Mouse (Mus musculus) E14TG2a.4 (cell line): ENCODE results near the gene Nudt21.
"Not testable (repeated sequence)": the region's sequence is repeated elsewhere in the genome, so short reads cannot be mapped to it uniquely, and the experiment has no call there.

ENCODE experiments used
- H3K27me3 ChIP-seq: 2 replicates; pipeline ENCODE4 v1.6.1; 2014; ENCODE audit warnings: low read length, control low read depth; ENCODE audit not compliant: insufficient read depth
- H3K36me3 ChIP-seq: 2 replicates; pipeline ENCODE4 v1.6.1; 2014; ENCODE audit warnings: low read length, control low read depth; ENCODE audit not compliant: insufficient read depth
- H3K4me1 ChIP-seq: replicated peaks from 2 replicates; pipeline ENCODE4 v1.6.1; 2014; ENCODE audit warnings: low read depth, low read length, control low read depth
- H3K4me3 ChIP-seq: replicated peaks from 2 replicates; pipeline ENCODE4 v1.5.1; 2014; ENCODE audit warnings: mild to moderate bottlenecking, low read length
- H3K9me3 ChIP-seq: 2 replicates; pipeline ENCODE4 v1.6.1; 2014; ENCODE audit warnings: low read length, control low read depth
- CTCF ChIP-seq: conservative IDR thresholded peaks from 2 replicates; pipeline ENCODE4 v1.5.1; 2014; ENCODE audit warnings: low read length
- NANOG ChIP-seq: IDR thresholded peaks from 2 replicates; pipeline ENCODE4 v1.6.1; 2014; ENCODE audit warnings: borderline replicate concordance, low read length, mixed read lengths
- POU5F1 ChIP-seq: IDR thresholded peaks from 2 replicates; pipeline ENCODE4 v1.6.1; 2014; ENCODE audit warnings: low read length, borderline replicate concordance

The Nudt21 gene

DNA sequence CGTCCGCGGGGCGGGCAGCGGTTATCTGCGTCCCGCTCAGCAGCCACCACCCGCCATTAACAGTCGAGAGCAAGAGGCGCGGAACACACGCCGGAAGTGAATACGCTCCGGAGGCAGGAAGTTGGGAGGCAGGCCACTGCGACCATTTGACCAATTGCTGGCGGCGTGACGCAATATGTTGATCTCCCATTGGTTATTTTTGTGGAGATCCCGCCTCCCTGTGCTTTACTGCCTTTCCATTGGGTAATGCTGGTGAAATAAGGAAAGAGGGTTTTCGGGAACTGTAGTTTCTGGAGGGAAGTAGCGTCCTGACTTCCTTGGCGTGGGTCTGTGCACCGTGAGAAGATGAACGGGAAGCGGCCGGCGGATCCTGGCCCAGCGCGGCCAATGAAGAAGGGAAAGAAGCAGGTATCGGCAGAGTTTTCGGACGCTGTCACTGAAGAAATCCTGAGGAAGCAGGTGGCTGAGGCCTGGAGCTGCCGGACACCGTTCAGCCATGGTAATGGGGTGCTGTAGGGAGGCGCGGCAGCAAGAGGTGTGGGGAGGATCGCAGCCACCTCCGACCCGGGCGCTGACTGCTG lies at the start of gene Nudt21, which contains the start of gene Ogfod1:
Nudt21 (minus strand) TSS at position 88 of the 581 bp plus-strand sequence.
Ogfod1 (plus strand) TSS at position 255 of the 581 bp plus-strand sequence.
- Histone ChIP-seq H3K4me3 (peak within 1 kb of the TSS; percentile 91), H3K36me3 (peaks cover 30% of the 10 kb centered on the region), H3K27me3 (no peaks in the 10 kb centered on the region), H3K4me1 (peaks cover 49% of the 10 kb centered on the region), H3K9me3 (no peaks in the 10 kb centered on the region)
- TF ChIP-seq NANOG (no peak), POU5F1 (no peak), CTCF (no peak)

DNA sequence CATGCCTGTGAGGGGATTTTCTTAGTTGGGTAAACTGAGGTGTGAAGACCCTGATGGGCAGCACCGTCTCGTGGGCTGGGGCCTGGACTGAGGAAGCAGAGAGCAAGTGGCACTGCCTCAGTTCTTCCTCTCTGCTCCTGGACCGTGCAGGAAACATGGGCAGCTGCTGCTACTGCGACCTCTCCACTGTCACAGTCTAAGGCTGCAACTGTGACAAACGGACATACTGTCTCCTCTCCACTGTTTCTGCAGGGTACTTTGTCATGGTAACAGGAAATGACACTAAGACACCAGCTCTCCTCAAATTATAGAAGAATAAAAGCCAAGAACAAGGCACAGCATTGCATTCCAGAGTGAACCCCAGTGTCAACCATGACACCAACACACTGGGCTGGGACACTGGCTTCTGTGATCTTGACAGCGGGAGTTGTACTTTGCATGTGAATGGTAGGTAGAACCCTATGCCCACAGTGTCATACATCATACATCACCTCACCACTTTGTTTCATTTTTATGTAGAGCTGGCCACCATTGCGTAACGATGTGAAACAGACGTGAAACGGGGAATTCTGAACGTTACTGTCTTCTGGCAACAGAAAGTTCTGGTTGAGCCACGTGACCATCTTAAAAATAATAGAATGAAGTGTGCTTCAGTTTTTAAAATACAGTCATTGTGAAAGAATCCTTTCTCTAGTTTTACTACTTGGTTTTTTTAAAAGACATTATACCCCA lies 39.8 kb upstream of the Nudt21 start:
- Histone ChIP-seq H3K4me3 (no peak overlapping the region), H3K36me3 (peaks cover 10% of the 10 kb centered on the region), H3K4me1 (peaks cover 10% of the 10 kb centered on the region; the same call in 1 of the 2 replicates), H3K9me3 (no peaks in the 10 kb centered on the region), H3K27me3 (no peaks in the 10 kb centered on the region)
- TF ChIP-seq POU5F1 (no peak), NANOG (no peak), CTCF (no peak)

DNA sequence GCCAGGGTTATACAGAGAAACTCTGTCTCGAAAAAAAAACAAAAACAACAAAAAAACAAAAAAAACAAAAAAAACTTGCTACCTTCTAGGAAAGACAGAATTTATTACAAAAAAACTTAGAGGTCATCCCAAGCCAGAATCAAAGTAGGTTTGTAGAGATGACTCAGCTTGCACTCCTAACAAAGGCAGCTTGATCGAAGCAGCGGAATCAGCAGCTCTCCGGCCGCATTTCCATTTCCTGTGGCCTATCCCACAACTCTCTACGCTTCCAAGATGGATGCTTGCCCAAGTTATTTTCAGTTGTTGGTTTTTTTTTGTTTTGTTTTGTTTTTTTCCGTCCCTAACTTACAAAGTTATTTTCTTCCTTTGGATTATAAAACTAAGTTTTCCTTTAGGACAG lies 32.0 kb upstream of the Nudt21 start:
- Histone ChIP-seq H3K4me3 (no peak overlapping the region), H3K36me3 (peaks cover 29% of the 10 kb centered on the region), H3K27me3 (no peaks in the 10 kb centered on the region), H3K9me3 (no peaks in the 10 kb centered on the region), H3K4me1 (peaks cover 75% of the 10 kb centered on the region)
- TF ChIP-seq NANOG (no peak), CTCF (no peak), POU5F1 (no peak)

DNA sequence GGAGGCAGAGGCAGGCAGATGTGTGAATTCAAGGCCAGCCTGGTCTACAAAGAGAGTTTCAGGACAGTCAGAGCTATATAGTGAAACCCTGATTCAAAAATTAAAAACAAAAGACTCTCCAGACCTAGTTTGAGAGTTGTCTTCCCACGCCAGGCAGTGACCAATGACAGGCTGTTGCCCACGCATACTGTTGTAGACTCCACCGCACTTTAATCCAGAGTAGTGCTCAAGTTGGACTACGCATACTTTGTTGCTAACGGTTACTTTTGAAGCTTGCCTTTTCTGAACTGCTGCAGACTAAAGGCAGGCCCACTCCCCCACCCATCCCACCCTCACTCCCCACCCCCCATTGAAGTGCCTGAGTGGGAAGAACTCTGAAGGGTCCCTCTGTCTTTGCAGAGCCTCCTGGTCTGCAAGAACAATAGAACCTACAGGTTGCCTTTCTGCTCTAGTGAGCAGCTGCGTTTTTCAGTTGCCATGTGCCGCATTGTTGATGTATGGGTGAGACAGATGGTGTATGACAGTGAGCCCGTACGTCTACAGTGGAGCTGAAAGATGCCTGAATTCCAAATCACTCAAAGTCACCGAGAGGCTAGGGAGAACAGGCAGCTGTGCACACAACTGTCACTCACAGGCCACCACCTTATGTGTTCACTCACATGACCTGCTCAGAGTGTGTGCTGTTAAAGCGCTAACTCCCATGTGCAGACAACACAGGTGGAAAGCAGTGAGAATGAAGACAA lies 29.5 kb upstream of the Nudt21 start:
- peaks cover 74% of the 10 kb centered on the region for H3K4me1 ChIP-seq
- TF ChIP-seq POU5F1 (no peak), CTCF (no peak), NANOG (no peak)
- H3K36me3 ChIP-seq = peaks cover 40% of the 10 kb centered on the region
- no peaks in the 10 kb centered on the region for H3K27me3 ChIP-seq
- H3K9me3 ChIP-seq = no peaks in the 10 kb centered on the region
- H3K4me3 ChIP-seq = no peak overlapping the region

DNA sequence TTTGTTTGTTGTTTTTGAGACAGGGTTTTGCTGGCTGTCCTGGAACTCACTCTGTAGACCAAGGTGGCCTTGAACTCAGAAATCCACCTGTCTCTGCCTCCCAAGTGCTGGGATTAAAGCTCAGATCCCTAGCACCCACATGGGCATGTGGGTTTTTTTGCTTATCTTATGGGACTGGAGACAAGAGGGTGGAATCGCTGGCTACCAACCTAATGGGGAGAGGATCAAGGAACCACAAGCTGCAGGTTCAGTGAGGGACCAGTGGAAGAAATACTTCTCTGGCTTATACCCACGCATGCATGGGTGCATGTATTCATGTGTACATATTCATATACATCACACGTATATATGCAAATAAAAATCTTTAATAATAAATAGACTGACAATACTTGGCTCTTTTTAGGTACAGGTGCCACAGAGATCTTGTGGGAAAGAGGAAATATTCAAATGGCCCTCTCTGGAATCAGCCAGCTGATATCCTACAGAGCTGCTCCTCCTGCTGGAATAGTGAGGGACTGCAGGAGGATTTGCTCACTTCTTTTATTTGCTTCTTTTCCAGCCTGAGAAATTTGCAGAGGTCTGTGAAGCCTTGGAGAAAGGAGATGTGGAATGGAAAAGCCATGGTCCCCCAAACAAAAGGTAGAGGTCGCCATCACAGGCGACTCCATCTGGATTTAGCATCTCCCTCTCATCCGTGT lies 20.5 kb upstream of the Nudt21 start:
- Histone ChIP-seq H3K9me3 (no peaks in the 10 kb centered on the region), H3K36me3 (peaks cover 72% of the 10 kb centered on the region), H3K27me3 (no peaks in the 10 kb centered on the region), H3K4me1 (no peaks in the 10 kb centered on the region), H3K4me3 (no peak overlapping the region)
- TF ChIP-seq NANOG (no peak), POU5F1 (no peak), CTCF (peak; percentile 96)

DNA sequence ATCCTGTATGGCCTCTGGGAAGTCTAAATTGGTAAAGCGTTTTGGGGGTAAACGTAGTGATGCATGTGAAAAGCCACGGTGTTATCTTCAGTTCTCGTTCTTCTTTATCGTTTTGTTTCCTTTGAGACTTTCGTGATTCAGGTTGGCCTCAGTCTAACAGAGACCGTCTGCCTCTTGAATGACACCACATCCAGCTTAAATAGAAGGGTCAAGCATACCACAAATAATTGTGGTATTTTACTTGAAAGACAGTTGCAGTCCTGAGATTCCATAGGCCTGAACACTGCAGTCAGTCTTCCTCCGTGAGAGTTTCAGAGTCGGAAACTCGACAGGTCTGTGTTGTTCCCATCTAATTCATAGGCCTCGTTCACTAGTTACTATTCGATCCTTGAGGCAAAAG lies 15.9 kb upstream of the Nudt21 start:
- no peak overlapping the region for H3K4me3 ChIP-seq
- no peaks in the 10 kb centered on the region for H3K27me3 ChIP-seq
- TF ChIP-seq POU5F1 = no peak
- TF ChIP-seq NANOG = no peak
- no peak for TF ChIP-seq CTCF

DNA sequence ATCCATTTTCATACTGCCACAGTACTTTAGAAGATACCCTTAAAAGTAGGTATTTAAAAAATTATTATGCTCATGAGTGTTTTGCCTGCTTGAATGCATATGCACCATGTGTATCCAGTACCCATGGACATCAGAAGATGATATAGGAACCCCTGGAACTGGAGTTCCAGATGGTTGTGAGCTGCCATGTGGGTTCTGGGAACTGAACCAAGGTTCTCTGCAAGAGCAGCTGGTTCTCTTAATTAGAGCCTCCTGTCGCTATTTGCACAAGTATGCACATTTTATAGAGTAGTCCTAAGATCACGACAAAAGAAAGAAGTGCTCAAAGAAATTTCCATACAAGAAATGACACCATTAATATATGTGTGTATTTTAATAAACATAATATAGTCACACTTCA lies 11.0 kb upstream of the Nudt21 start:
- Histone ChIP-seq H3K4me1 (no peaks in the 10 kb centered on the region), H3K36me3 (peaks cover 21% of the 10 kb centered on the region), H3K27me3 (no peaks in the 10 kb centered on the region), H3K4me3 (no peak overlapping the region), H3K9me3 (no peaks in the 10 kb centered on the region)
- no peak for TF ChIP-seq NANOG

More for the DNA sequence above, 15.9 kb upstream of the Nudt21 start:
- Histone ChIP-seq H3K4me1 (no peaks in the 10 kb centered on the region), H3K36me3 (peaks cover 65% of the 10 kb centered on the region), H3K9me3 (no peaks in the 10 kb centered on the region)

DNA sequence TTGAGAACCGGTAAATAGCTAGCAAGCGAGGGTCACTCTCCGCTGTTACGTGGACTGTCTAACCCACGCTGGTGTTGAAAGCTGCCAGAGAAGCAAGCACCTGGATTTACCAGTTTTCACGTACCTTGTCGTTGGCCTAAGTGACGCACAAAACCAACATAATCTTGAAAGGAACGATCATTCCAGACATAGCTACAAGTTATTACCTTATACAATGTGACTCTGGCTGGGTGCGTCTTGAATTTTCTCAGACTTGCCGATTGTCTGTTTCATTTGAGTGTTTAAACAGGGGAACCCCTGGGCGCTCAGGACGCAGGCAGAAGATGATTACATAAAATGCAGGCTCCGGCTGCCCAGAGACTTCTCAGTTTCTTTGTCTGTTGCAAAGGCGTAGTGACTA lies 975 bp upstream of the Nudt21 start:
- TF ChIP-seq CTCF (no peak), POU5F1 (no peak), NANOG (no peak)
- peak overlapping the region; percentile 91 for H3K4me3 ChIP-seq
- peaks cover 25% of the 10 kb centered on the region for H3K36me3 ChIP-seq
- no peaks in the 10 kb centered on the region for H3K27me3 ChIP-seq
- no peaks in the 10 kb centered on the region for H3K9me3 ChIP-seq
- peaks cover 42% of the 10 kb centered on the region for H3K4me1 ChIP-seq

DNA sequence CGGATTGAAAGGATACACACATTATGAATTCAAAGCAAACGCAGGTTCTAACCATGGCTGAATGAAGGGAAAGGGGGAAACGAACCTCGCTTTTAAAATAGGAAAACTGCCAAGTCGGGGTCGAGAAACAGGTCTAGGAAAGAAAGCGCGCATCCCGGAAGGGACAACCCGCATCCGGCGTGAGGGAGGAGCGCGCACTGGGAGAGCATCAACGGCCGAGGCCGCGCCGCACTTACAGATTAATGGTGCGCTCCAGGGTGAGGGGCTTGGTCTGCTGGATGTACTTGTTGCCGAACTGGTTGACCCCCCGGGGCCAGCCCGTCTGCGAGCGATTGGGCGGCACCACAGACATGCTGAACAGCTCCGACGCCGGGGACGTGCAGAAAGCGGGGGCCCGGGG lies 290 bp downstream of the Nudt21 start:
- Histone ChIP-seq H3K4me1 (peaks cover 53% of the 10 kb centered on the region), H3K4me3 (peak overlapping the region; percentile 91)

More for the DNA sequence above, 290 bp downstream of the Nudt21 start:
- peaks cover 35% of the 10 kb centered on the region for H3K36me3 ChIP-seq
- not testable (repeated sequence) for H3K9me3 ChIP-seq, H3K27me3 ChIP-seq
